Mouse (Mus musculus) lung, adult 18-20 months (tissue): Measurements from ENCODE around the gene Armc10.
"Not testable (repeated sequence)": the region's sequence is repeated elsewhere in the genome, so short reads cannot be mapped to it uniquely, and the experiment has no call there.

ENCODE experiments used
- DNase-seq, 2 experiments: peaks; one replicate each; pipeline ENCODE4 v3.0.0; 2022; ENCODE audit warnings: mixed read lengths in 2 of 2

Gene Armc10

GRCm38 (mm10) chr5:21702873-21703475 lies 57.4 kb downstream of the Armc10 start:
- DNase-seq = no peak

- DNase-seq = no peak
These were observed 58.1 kb downstream of the Armc10 start for GRCm38 (mm10) chr5:21703708-21704107.

GRCm38 (mm10) chr5:21706546-21706945 lies 60.9 kb downstream of the Armc10 start:
- DNase-seq = no peak

GRCm38 (mm10) chr5:21708011-21708410 lies 62.4 kb downstream of the Armc10 start:
- DNase-seq = not testable (repeated sequence)
